ENCODE assay signal across 12 mouse cellular contexts in genomic region chr16:43638406-43639049, GRCm38 (mm10). TPM values are rescaled to one million over a fixed set of nuclear protein-coding genes. Genes with fewer than 3 reads are reported as not detected.
DNase-seq lines count a peak whose midpoint lies in the region; ATAC-seq lines count a peak whose summit lies in the region.
"Had no signal": no experiment of that assay in that cellular context is flagged by ENCODE, and none has a peak within 500 bp of the region (broad histone marks: within the 10 kb centered on the region; RNA-seq: fewer than 3 reads in every experiment).

No protein-coding gene starts in this region.

- H3K9me3 ChIP-seq in hindbrain, embryonic 16.5 days (ENCODE audit: control insufficient read depth, low read length) = no peaks in the 10 kb centered on the region
- no peaks in the 10 kb centered on the region for H3K9me3 ChIP-seq in hindbrain, embryonic 10.5 days

- peak; percentile 61; the same call in 1 of the 2 replicates for ATAC-seq in hindbrain, embryonic 16.5 days
- no peak for ATAC-seq in megakaryocyte-erythroid progenitor cell, adult 5-6 weeks (replicated peaks; ENCODE audit: low FRiP score, low TSS enrichment, poor library complexity, severe bottlenecking)

- 76% methylated on average over 19 of the region's 21 CpGs for WGBS in hindbrain, embryonic 16.5 days
- 81% methylated on average over 21 of the region's 21 CpGs for WGBS in hindbrain, embryonic 10.5 days

- H3K36me3 ChIP-seq in hindbrain, embryonic 16.5 days (ENCODE audit: control insufficient read depth, insufficient read depth, low read length) = no peaks in the 10 kb centered on the region
- H3K36me3 ChIP-seq in hindbrain, embryonic 10.5 days = peaks cover 22% of the 10 kb centered on the region

- no peak overlapping the region for H3K4me2 ChIP-seq in hindbrain, embryonic 16.5 days (ENCODE audit: low read length)

- no peak overlapping the region; the same call in 1 of the 2 replicates for H3K27ac ChIP-seq in hindbrain, embryonic 16.5 days (ENCODE audit: low read depth, low read length)
- H3K27ac ChIP-seq in hindbrain, embryonic 10.5 days = no peak overlapping the region
- H3K27ac ChIP-seq: macrophage had no signal

- DNase-seq in hindbrain, embryonic 10.5 days (ENCODE audit: low spot score) = no peak
- DNase-seq in R1 (ENCODE audit: low read depth, low spot score) = peak; percentile 20
- peak; percentile 26 for DNase-seq in cerebellum, adult 8-10 months
- peak; percentile 16 for DNase-seq in heart, postnatal 4 days
- no peak for DNase-seq in embryo, embryonic 10 days (ENCODE audit: low spot score)
- no peak for DNase-seq in natural killer cell, adult 2 months (ENCODE audit: low spot score in 2 of 2)
- DNase-seq: kidney, postnatal 25 days; thymus, postnatal 25 days had no signal

- no peak overlapping the region for H3K9ac ChIP-seq in hindbrain, embryonic 16.5 days (ENCODE audit: low read depth, low read length)

- H3K4me1 ChIP-seq in hindbrain, embryonic 16.5 days (ENCODE audit: control insufficient read depth, insufficient read depth, low read depth, low read length) = no peaks in the 10 kb centered on the region
- H3K4me1 ChIP-seq in hindbrain, embryonic 10.5 days (replicated peaks) = 0 out of 2 replicates have a peak, but pooled peaks cover 3% of the 10 kb centered on the region

- no peaks in the 10 kb centered on the region for H3K27me3 ChIP-seq in hindbrain, embryonic 16.5 days (replicated peaks; ENCODE audit: control insufficient read depth, insufficient read depth, low read length)
- H3K27me3 ChIP-seq in hindbrain, embryonic 10.5 days (ENCODE audit: insufficient read depth, poor library complexity, severe bottlenecking) = no peaks in the 10 kb centered on the region

- H3K4me3 ChIP-seq in hindbrain, embryonic 16.5 days (ENCODE audit: low read length) = no peak overlapping the region
- H3K4me3 ChIP-seq in hindbrain, embryonic 10.5 days = no peak overlapping the region

RNA-seq across cellular contexts. Expression of gene Tigit, which starts 25.4 kb away (rescaled TPM):
- not detected in 2 replicates for polyA plus RNA-seq in hindbrain, embryonic 16.5 days (2015; fragmentation: Nextera tagmentation; extraction: Ambion mirVana)
- polyA plus RNA-seq in hindbrain, embryonic 10.5 days (2016; fragmentation: Nextera tagmentation; extraction: Ambion mirVana) = not detected in 2 replicates
- not detected for total RNA-seq in heart, postnatal 4 days (2021)
- total RNA-seq in megakaryocyte-erythroid progenitor cell, adult 5-6 weeks (2014; fragmentation: Nextera tagmentation) = not detected in 2 replicates
- total RNA-seq in megakaryocyte-erythroid progenitor cell, adult 5-6 weeks (2017) = not detected in 2 replicates
- polyA plus RNA-seq: frontal cortex, adult 2 months; macrophage had no signal

Comparison
In these comparisons a context has a peak if more than half of its experiments do, and no peak if none do; other contexts are left out.
1. DNase-seq: peak in R1 (single experiment), cerebellum, adult 8-10 months (single experiment) and heart, postnatal 4 days (single experiment); none in hindbrain, embryonic 10.5 days (single experiment), embryo, embryonic 10 days (single experiment) and natural killer cell, adult 2 months (0 of 2).